Mouse (Mus musculus): Measurements from ENCODE around the gene Gm21985. TPM values are rescaled to one million over a fixed set of nuclear protein-coding genes. Genes with fewer than 3 reads are reported as not detected.
A peak's percentile ranks its signal among the peaks of the same experiment; 100 is the strongest.
"Not testable (repeated sequence)": the region's sequence is repeated elsewhere in the genome, so short reads cannot be mapped to it uniquely, and the experiment has no call there.

Gm21985 gene
- total RNA-seq, 2 experiments from 2014 or later, result 0.31 to 1.3 TPM

DNA sequence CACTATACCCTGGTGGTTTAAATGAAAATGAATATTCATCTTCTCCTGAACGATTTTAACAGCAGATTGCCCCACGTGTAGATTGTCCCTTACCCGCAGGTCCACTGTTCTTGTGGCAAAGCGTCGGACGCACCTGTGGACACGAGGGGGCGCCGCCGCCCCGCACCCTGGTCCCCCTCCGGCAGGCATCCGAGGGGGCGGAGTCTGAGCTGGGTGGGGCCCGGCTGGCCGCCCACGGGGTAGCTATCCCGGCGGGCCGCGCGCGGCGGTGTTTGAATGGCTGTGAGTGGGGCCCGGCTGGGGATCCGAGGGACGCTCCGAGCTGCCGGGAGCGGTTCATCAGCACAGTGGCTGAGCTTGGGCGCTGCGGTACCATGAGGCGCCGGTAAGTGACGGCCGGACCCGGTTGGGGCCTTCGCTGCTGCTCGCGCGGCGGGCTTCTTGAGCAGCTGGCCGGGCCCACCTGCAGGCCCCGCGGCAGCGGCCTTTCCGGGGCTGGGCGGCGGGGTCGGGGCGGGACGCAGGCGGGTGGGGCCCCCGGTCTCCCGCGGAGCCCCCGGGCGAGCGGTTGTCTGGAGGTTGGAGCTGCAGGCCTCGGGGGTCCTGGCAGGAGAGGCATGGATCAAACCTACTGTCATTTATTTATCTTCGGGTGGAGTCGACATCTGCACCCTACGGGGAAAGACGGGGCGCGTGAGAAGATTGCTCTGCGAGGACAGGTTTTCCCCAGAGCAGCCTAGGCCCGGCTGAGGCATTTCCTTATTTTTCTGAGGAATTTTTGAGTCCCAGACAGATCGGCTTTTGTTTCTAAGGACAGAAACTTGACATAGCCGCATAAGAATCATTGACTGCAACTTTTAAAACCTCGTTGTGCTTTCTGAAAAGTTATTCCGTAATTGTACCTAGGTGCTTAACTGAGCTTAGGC lies 113.1 kb downstream of the Gm21985 start, which contains the start of gene Katnbl1:
TSS of gene Katnbl1 (plus strand) at position 239 of the 926 bp plus-strand sequence.
- intact Hi-C loops (cut with DNase I), result loop anchor here (1.0 to 2.0 kb wide), 3 partner anchors 70 to 102 kb away; partner anchors contain the start of gene Emc7
- peak; percentile 95 to 96 for DNase-seq

DNA sequence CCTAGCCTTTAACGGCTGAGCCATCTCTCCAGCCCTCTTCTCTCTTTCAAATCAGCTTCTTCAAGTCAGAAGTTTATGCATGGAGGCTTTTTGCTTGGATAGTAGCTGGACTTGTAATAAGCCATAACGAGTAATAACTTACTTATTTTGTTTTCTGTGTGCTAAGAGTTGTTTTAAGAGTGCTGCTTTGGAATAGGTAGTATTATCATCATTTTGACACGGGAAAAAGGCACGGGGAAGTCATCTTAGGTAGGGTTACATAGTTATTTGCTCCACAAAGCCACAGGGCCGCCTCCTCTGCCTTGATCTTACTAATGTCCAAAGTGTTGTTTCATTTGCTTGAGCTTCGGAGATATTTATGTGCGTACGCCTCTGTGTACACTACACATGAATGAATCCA lies 114.0 kb downstream of the Gm21985 start:
- intact Hi-C loops (cut with DNase I), result no loop called here
- no peak for DNase-seq

DNA sequence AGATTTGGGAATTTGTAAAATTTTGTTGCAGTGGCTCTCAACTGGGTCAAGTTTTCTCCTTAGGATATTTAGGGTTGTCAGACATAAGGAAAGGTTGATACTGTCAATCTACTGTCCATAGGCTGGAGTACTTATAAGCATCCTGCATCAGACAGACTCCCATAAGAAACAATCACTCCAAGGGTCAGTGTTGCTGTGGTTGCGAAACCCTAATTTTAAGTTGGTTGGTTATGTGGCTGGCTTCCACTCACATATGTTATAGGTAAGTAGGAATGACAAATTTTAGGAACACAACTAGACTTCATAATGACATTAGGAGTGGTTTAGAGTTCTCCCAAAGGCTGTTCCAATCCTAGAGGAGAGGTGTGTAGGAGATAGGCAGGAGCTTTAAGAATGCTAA lies 115.1 kb downstream of the Gm21985 start:
- intact Hi-C loops (cut with DNase I), result no loop called here
- no peak for DNase-seq

DNA sequence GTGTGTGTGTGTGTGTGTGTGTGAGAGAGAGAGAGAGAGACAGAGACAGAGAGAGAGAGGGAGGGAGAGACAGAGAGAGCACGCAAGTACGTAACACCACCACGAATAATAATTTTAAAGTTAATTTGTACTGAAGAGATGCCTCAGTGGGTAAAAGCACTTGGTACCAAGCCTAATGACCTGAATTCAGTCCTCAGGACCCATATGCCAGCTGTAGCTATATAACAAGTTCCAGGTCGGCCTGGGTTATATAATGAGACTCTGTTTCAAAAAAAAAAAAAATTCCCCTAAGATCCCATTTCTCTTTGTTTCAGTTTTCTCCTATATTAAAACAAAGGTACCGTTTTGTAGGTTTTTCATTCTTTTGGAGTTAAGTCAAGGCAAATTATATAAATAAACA lies 124.7 kb downstream of the Gm21985 start:
- intact Hi-C loops (cut with DNase I), result no loop called here
- no peak for DNase-seq

GRCm38 (mm10) chr2:112391346-112392000 lies 125.4 kb downstream of the Gm21985 start:
- intact Hi-C loops (cut with DNase I), result no loop called here
- no peak for DNase-seq

DNA sequence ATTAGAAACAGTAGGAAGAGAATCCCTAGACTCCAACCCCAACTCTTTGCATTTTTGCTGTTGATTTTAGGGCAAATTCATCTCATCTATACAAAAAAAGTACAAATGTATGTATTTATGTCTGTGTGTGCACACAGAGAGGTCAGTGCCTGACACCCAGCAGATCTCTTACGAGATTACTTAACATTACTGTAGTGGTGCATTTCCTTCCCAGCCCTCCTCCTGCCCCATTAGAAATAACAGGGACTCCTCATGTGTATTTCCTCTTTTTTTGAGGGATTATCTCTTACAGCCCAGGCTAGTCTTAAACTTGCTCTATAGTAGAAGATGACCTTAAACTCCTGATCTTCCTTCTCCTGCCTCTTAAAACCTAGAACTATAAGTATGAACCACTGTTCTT lies 126.6 kb downstream of the Gm21985 start:
- DNase-seq, result no peak
- intact Hi-C loops (cut with DNase I), result no loop called here

- DNase-seq, result no peak
- intact Hi-C loops (cut with DNase I), result no loop called here
These were observed 127.8 kb downstream of the Gm21985 start for GRCm38 (mm10) chr2:112393958-112394357.

DNA sequence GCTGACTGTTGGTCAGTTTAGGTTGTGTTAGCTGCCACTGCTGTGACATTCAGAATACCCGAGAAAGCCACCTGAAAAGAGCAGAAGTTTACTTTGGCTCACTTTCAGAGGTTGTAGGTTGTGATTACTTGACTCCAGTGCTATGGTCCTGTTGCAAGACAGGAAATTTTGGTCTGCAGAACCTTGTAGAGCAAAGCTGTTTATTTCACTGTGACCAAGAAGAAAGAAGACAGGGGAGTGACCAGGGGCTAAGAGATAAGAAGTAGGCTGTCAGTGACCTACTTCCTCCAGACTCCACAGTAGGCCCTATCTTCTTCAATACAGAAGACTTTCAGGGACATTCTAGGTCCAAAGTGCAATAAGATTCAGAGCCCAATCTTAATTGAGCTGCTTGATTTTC lies 130.5 kb downstream of the Gm21985 start:
- DNase-seq, result no peak
- intact Hi-C loops (cut with DNase I), result no loop called here

- no peak for DNase-seq
- intact Hi-C loops (cut with DNase I), result no loop called here
These were observed 140.9 kb downstream of the Gm21985 start for GRCm38 (mm10) chr2:112407030-112407429.

DNA sequence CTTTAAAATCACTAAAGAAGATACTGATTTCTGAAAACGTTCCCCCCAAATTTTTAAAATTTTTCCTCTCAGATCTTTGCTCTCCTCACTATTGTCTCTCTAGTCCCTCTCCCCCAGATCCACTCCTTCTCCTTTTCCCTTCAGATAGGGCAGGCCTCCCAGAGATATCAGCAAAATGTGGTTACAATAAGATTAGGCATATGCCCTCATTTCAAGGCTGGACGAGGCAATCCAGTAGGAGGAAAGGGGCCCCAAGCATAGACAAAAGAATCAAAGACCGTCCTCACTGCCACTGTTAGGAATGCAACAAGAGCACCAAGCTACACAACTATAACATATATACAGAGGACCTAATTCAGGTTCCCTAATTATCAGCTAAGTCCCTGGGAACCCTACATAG lies 159.2 kb downstream of the Gm21985 start:
- intact Hi-C loops (cut with DNase I), result no loop called here
- no peak for DNase-seq

DNA sequence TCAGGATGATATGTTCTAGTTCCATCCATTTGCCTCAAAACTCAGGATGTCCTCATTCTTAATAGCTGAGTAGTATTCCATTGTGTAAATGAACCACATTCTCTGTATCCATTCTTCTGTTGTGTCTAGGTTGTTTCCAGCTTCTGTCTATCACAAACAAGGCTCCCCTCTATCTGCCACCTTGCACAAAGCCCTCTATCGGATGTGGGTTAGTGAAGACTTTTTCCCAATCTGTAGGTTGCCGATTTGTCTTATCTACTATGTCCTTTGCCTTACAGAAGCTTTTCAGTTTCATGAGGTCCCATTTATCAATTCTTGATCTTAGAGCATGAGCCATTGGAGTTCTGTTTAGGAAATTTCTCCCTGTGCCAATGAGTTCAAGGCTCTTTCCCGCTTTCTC lies 162.4 kb downstream of the Gm21985 start:
- DNase-seq; intact Hi-C loops (cut with DNase I): not testable (repeated sequence)

- DNase-seq, result no peak
- intact Hi-C loops (cut with DNase I), result no loop called here
These were observed 163.6 kb downstream of the Gm21985 start for GRCm38 (mm10) chr2:112429665-112430064.

- intact Hi-C loops (cut with DNase I), result no loop called here
- no peak for DNase-seq
These were observed 164.3 kb downstream of the Gm21985 start for GRCm38 (mm10) chr2:112430403-112430802.

- intact Hi-C loops (cut with DNase I), result no loop called here
- DNase-seq, result no peak
These were observed 166.4 kb downstream of the Gm21985 start for GRCm38 (mm10) chr2:112432523-112432922.

GRCm38 (mm10) chr2:112433359-112433758 lies 167.2 kb downstream of the Gm21985 start:
- intact Hi-C loops (cut with DNase I), result no loop called here
- no peak for DNase-seq

DNA sequence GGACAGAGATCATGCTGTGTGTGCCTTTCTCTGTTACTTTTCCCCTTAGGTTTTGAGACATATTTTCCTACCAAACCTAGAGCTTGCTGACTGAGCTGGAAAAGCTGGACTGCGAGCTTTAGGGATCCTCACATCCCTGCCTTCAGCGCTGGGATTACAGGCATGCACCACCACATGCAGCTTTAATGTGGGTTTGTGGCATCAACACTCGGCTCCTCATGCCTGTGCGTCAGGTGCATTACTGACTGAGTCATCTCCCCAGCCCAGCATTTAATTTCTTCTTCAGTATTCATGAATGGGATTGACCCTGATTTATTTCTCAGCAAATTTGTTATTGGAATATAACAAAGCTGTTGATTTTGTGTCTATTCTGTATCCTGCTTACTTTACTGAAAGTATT lies 170.2 kb downstream of the Gm21985 start:
- no peak for DNase-seq
- intact Hi-C loops (cut with DNase I), result no loop called here

DNA sequence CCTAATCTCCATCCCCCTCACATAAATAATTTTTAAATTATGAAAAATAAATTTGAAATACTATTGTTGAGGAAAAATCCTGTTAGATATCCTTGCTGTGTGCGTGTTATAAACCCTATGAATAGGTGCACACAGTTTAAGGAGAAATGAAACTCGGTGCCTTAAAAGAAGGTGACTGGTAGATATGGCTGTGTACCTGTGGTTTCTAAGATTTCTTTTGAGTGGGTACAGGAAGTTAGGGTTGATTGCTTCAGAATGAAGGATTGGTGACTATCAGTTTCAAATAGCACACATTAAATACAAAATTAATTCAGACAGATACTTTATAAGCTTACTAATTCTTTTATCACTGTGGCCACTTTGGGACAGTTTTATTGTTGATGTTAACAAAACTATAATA lies 171.5 kb downstream of the Gm21985 start:
- DNase-seq, result no peak

GRCm38 (mm10) chr2:112443491-112443890 lies 177.4 kb downstream of the Gm21985 start:
- intact Hi-C loops (cut with DNase I), result no loop called here
- no peak for DNase-seq

More for the DNA sequence above, 171.5 kb downstream of the Gm21985 start:
- intact Hi-C loops (cut with DNase I), result no loop called here

GRCm38 (mm10) chr2:112445511-112445910 lies 179.4 kb downstream of the Gm21985 start:
- intact Hi-C loops (cut with DNase I), result no loop called here
- DNase-seq, result no peak

GRCm38 (mm10) chr2:112448046-112448445 lies 181.9 kb downstream of the Gm21985 start:
- DNase-seq; intact Hi-C loops (cut with DNase I): not testable (repeated sequence)

DNA sequence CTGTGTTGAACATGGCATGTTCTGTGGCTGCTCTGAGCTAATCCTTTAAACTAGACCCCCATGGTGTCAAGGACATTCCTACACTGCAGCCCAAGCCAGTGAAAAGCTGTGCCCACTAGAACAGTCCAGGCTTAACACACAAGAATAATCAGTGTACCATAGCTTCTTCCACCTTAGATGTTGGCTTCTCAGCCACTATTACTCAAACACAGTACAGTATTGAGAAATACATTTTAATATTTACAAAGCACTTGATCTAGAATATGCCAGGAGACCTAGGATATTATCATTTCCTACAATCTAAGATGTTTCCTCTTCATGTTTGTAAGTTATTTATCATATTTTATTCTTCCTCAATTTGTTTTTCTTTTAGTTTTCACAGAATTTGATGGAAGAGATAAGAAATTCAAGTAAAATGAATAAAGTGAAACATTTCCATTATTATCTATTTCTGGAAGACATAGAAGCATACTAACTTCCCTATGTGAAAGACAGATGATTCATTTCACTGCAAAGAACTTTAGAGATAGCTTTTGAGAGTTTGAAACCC lies 182.5 kb downstream of the Gm21985 start:
- DNase-seq, result no peak
- intact Hi-C loops (cut with DNase I), result loop anchor here (1.0 kb wide), 1 partner anchor 69 kb away; the partner anchor contains the start of gene Katnbl1
